Mouse (Mus musculus): ENCODE measurements around the gene Kcnma1. TPM values are rescaled to one million over a fixed set of nuclear protein-coding genes. Genes with fewer than 3 reads are reported as not detected.

Gene Kcnma1
- polyA plus RNA-seq, 2 experiments, result 5.4 to 8.5 TPM

DNA sequence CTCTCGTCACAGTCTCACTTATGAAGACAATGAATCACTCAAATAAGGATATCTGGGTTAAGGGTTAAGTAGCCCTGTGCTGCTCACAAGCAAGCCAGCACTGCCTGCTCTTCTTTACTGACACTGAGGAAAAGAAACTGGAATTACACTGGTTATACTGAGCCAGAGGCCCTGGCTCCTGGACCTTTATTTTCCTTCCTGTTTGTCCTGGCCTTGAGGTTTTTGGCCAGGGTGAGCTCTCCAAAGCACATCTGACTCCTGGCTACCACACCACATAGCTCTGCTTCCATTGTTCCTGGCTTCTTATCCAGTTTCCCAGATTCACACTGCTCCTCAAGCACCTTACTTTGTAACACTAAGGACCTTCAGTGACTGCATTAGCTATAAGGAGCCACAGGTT lies 242.5 kb downstream of the Kcnma1 start:
- Histone ChIP-seq H3K9ac (ENCODE audit: low read depth, low read length, severe bottlenecking) (no peak overlapping the region), H3K27ac (replicated peaks; ENCODE audit: low read depth, low read length) (no peak overlapping the region), H3K36me3 (ENCODE audit: control insufficient read depth, insufficient read depth, low read length) (no peaks in the 10 kb centered on the region), H3K4me1 (ENCODE audit: control insufficient read depth, insufficient read depth, low read length) (no peaks in the 10 kb centered on the region), H3K27me3 (ENCODE audit: control insufficient read depth, insufficient read depth, low read length) (no peaks in the 10 kb centered on the region), H3K4me2 (replicated peaks; ENCODE audit: low read depth, low read length, severe bottlenecking) (no peak overlapping the region), H3K9me3 (ENCODE audit: control insufficient read depth, low read length) (no peaks in the 10 kb centered on the region), H3K4me3 (replicated peaks; ENCODE audit: low read length) (no peak overlapping the region)
- TF ChIP-seq POLR2A (IDR thresholded peaks at IDR 0.05; ENCODE audit: borderline replicate concordance, extremely low read depth, insufficient read depth, insufficient read length), result no peak
- DNase-seq (ENCODE audit: low spot score), result no peak
- ATAC-seq (ENCODE audit: low FRiP score, low read depth), result no peak
- 67% methylated on average over 1 of the region's 1 CpGs for WGBS

DNA sequence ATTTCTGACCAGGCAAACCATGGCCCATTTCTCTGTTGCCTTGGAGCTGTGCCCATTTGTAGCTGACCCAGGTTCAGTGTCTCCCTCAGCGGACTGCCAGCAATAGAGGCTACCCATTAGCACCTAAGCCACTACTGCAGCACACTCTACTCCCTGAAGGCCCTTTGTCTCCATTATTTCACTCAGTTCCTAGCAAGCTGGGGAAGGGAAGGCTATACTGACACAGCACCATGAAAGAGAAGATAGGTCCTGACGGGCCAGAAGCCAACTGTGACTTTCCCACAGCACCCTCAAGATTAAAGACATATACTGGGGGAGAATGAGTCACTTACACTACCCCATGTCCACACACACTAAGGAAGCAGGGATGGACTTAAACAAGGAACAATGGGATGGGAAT lies 251.8 kb downstream of the Kcnma1 start:
- ATAC-seq (ENCODE audit: low FRiP score, low read depth) (no peak), DNase-seq (ENCODE audit: low spot score) (no peak)
- no peaks in the 10 kb centered on the region for H3K36me3 ChIP-seq (ENCODE audit: control insufficient read depth, insufficient read depth, low read length)
- no peaks in the 10 kb centered on the region for H3K9me3 ChIP-seq (ENCODE audit: control insufficient read depth, low read length)
- no peaks in the 10 kb centered on the region for H3K27me3 ChIP-seq (ENCODE audit: control insufficient read depth, insufficient read depth, low read length)
- no peak overlapping the region for H3K4me2 ChIP-seq (replicated peaks; ENCODE audit: low read depth, low read length, severe bottlenecking)
- WGBS, result 75% methylated on average over 2 of the region's 2 CpGs
- H3K4me3 ChIP-seq (replicated peaks; ENCODE audit: low read length), result no peak overlapping the region
- no peak overlapping the region for H3K27ac ChIP-seq (replicated peaks; ENCODE audit: low read depth, low read length)
- TF ChIP-seq POLR2A (IDR thresholded peaks at IDR 0.05; ENCODE audit: borderline replicate concordance, extremely low read depth, insufficient read depth, insufficient read length), result no peak
- H3K4me1 ChIP-seq (ENCODE audit: control insufficient read depth, insufficient read depth, low read length), result no peaks in the 10 kb centered on the region
- no peak overlapping the region for H3K9ac ChIP-seq (ENCODE audit: low read depth, low read length, severe bottlenecking)

- H3K9ac ChIP-seq (ENCODE audit: low read depth, low read length, severe bottlenecking), result no peak overlapping the region
- no peak overlapping the region for H3K27ac ChIP-seq (replicated peaks; ENCODE audit: low read depth, low read length)
- no peaks in the 10 kb centered on the region for H3K27me3 ChIP-seq (ENCODE audit: control insufficient read depth, insufficient read depth, low read length)
- no peak overlapping the region for H3K4me3 ChIP-seq (replicated peaks; ENCODE audit: low read length)
- WGBS, result 90% methylated on average over 5 of the region's 5 CpGs
- H3K4me1 ChIP-seq (ENCODE audit: control insufficient read depth, insufficient read depth, low read length), result no peaks in the 10 kb centered on the region
- no peak for DNase-seq (ENCODE audit: low spot score)
- H3K36me3 ChIP-seq (ENCODE audit: control insufficient read depth, insufficient read depth, low read length), result no peaks in the 10 kb centered on the region
- H3K9me3 ChIP-seq (ENCODE audit: control insufficient read depth, low read length), result no peaks in the 10 kb centered on the region
- no peak for TF ChIP-seq POLR2A (IDR thresholded peaks at IDR 0.05; ENCODE audit: borderline replicate concordance, extremely low read depth, insufficient read depth, insufficient read length)
- no peak overlapping the region for H3K4me2 ChIP-seq (replicated peaks; ENCODE audit: low read depth, low read length, severe bottlenecking)
- ATAC-seq (ENCODE audit: low FRiP score, low read depth), result no peak
Measured at GRCm38 (mm10) chr14:23759626-23760025, 254.7 kb downstream of the Kcnma1 start.

DNA sequence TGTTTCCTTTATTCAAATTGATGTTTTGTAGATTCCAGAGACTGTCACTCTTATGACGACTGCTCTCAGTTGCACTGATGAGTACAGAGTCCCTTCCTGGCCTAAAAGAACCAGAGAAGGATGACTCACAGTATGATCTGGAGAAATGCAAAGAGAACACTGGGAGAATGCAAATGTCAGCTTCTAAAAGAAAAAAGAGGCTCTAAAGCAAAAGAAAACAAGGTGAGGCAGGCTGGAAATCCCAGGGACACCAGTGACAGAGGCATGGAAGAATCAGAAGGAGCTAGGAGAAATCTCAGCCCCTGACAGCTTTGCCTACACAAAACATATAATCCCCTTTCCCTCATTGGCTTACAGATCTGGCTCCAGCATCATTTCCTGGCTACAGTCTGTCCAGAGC lies 255.9 kb downstream of the Kcnma1 start:
- no peak overlapping the region for H3K4me2 ChIP-seq (replicated peaks; ENCODE audit: low read depth, low read length, severe bottlenecking)
- DNase-seq (ENCODE audit: low spot score), result no peak
- H3K4me1 ChIP-seq (ENCODE audit: control insufficient read depth, insufficient read depth, low read length), result no peaks in the 10 kb centered on the region
- TF ChIP-seq POLR2A (IDR thresholded peaks at IDR 0.05; ENCODE audit: borderline replicate concordance, extremely low read depth, insufficient read depth, insufficient read length), result no peak
- H3K36me3 ChIP-seq (ENCODE audit: control insufficient read depth, insufficient read depth, low read length), result no peaks in the 10 kb centered on the region
- no peak for ATAC-seq (ENCODE audit: low FRiP score, low read depth)
- 70% methylated on average over 1 of the region's 1 CpGs for WGBS
- H3K9ac ChIP-seq (ENCODE audit: low read depth, low read length, severe bottlenecking), result no peak overlapping the region
- H3K27ac ChIP-seq (replicated peaks; ENCODE audit: low read depth, low read length), result no peak overlapping the region
- H3K4me3 ChIP-seq (replicated peaks; ENCODE audit: low read length), result no peak overlapping the region
- no peaks in the 10 kb centered on the region for H3K27me3 ChIP-seq (ENCODE audit: control insufficient read depth, insufficient read depth, low read length)
- H3K9me3 ChIP-seq (ENCODE audit: control insufficient read depth, low read length), result no peaks in the 10 kb centered on the region

GRCm38 (mm10) chr14:23748011-23748410 lies 266.3 kb downstream of the Kcnma1 start:
- Histone ChIP-seq H3K4me3 (replicated peaks; ENCODE audit: low read length) (no peak overlapping the region), H3K4me1 (ENCODE audit: control insufficient read depth, insufficient read depth, low read length) (no peaks in the 10 kb centered on the region), H3K9me3 (ENCODE audit: control insufficient read depth, low read length) (no peaks in the 10 kb centered on the region), H3K36me3 (ENCODE audit: control insufficient read depth, insufficient read depth, low read length) (no peaks in the 10 kb centered on the region), H3K9ac (ENCODE audit: low read depth, low read length, severe bottlenecking) (no peak overlapping the region), H3K27ac (replicated peaks; ENCODE audit: low read depth, low read length) (no peak overlapping the region), H3K27me3 (ENCODE audit: control insufficient read depth, insufficient read depth, low read length) (no peaks in the 10 kb centered on the region), H3K4me2 (replicated peaks; ENCODE audit: low read depth, low read length, severe bottlenecking) (no peak overlapping the region)
- WGBS, result 67% methylated on average over 2 of the region's 2 CpGs
- no peak for DNase-seq (ENCODE audit: low spot score)
- ATAC-seq (ENCODE audit: low FRiP score, low read depth), result no peak
- TF ChIP-seq POLR2A (IDR thresholded peaks at IDR 0.05; ENCODE audit: borderline replicate concordance, extremely low read depth, insufficient read depth, insufficient read length), result no peak

GRCm38 (mm10) chr14:23746976-23747375 lies 267.3 kb downstream of the Kcnma1 start:
- ATAC-seq (ENCODE audit: low FRiP score, low read depth), result no peak
- no peak for TF ChIP-seq POLR2A (IDR thresholded peaks at IDR 0.05; ENCODE audit: borderline replicate concordance, extremely low read depth, insufficient read depth, insufficient read length)

More at GRCm38 (mm10) chr14:23746976-23747375, 267.3 kb downstream of the Kcnma1 start:
- Histone ChIP-seq H3K9ac (ENCODE audit: low read depth, low read length, severe bottlenecking) (no peak overlapping the region), H3K27me3 (ENCODE audit: control insufficient read depth, insufficient read depth, low read length) (no peaks in the 10 kb centered on the region), H3K4me1 (ENCODE audit: control insufficient read depth, insufficient read depth, low read length) (no peaks in the 10 kb centered on the region), H3K9me3 (ENCODE audit: control insufficient read depth, low read length) (no peaks in the 10 kb centered on the region), H3K4me3 (replicated peaks; ENCODE audit: low read length) (no peak overlapping the region), H3K27ac (replicated peaks; ENCODE audit: low read depth, low read length) (no peak overlapping the region), H3K4me2 (replicated peaks; ENCODE audit: low read depth, low read length, severe bottlenecking) (no peak overlapping the region), H3K36me3 (ENCODE audit: control insufficient read depth, insufficient read depth, low read length) (no peaks in the 10 kb centered on the region)
- DNase-seq (ENCODE audit: low spot score), result no peak
- 87% methylated on average over 4 of the region's 4 CpGs for WGBS

Measured in limb, embryonic 14.5 days (tissue).